Mouse (Mus musculus): ENCODE data around the gene Pecr. TPM values are rescaled to one million over a fixed set of nuclear protein-coding genes. Genes with fewer than 3 reads are reported as not detected.

Pecr gene
- polyA plus RNA-seq, 1 experiment from 2014 or later = 10.6 TPM

DNA sequence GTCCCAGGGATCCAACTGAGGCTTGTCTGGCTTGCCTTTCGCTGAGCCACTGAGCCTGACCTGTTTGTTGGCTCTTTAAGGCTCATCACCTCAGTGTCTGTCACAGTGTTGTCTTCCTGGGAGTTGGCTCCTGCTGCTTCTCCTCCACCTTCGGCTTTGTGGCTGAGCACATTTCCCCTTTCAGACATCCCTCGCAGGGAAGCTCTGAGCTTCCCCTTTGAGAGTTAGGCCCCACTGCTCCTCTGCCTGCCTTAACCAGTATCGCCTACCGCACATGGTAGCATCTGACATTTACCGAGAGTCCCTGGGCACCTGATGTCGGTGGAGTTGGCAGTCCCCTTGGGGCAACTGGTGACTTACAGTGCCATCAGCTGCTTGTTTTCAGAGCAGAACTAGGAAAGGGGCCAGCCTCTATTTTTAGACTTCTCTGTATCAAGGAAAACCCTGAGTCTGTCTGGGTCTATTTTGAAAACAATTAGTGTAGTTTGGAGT, 69.6 kb downstream of the Pecr start:
- Histone ChIP-seq H3K27ac (ENCODE audit: low read depth, low read length) (no peak overlapping the region), H3K36me3 (ENCODE audit: control insufficient read depth, insufficient read depth, low read length) (no peaks in the 10 kb centered on the region), H3K4me3 (ENCODE audit: low read length) (no peak overlapping the region), H3K9ac (ENCODE audit: low read depth, low read length) (no peak overlapping the region), H3K4me1 (ENCODE audit: control insufficient read depth, insufficient read depth, low read depth, low read length) (peaks cover 5% of the 10 kb centered on the region), H3K9me3 (ENCODE audit: control insufficient read depth, low read length) (no peaks in the 10 kb centered on the region), H3K27me3 (replicated peaks; ENCODE audit: control insufficient read depth, insufficient read depth, low read length) (no peaks in the 10 kb centered on the region), H3K4me2 (ENCODE audit: low read length) (no peak overlapping the region)
- ATAC-seq = no peak
- WGBS = 61% methylated on average over 7 of the region's 7 CpGs

DNA sequence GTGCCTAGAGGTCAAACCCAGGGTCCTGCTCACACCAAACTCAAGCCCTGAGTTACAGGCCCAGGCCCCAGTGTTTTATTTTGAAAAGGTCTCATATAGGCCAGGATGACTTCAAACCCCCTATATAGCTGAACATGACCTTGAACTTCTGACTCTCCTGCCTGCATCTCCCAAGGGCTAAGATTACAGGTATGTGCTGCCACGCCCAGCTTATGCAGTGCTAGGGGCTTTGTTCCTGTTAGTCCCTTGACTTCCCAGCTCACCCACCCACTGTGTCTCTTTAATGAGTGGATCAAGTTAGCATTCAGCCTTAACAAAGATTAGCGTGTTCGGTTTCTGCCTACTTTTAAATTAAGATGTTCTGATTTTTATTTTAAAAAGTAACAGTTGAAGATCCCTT, 70.2 kb downstream of the Pecr start:
- ATAC-seq = no peak
- no peak overlapping the region for H3K4me3 ChIP-seq (ENCODE audit: low read length)
- H3K4me2 ChIP-seq (ENCODE audit: low read length) = no peak overlapping the region
- no peaks in the 10 kb centered on the region for H3K9me3 ChIP-seq (ENCODE audit: control insufficient read depth, low read length)
- no peaks in the 10 kb centered on the region for H3K27me3 ChIP-seq (replicated peaks; ENCODE audit: control insufficient read depth, insufficient read depth, low read length)
- 89% methylated on average over 3 of the region's 3 CpGs for WGBS
- H3K36me3 ChIP-seq (ENCODE audit: control insufficient read depth, insufficient read depth, low read length) = no peaks in the 10 kb centered on the region
- H3K4me1 ChIP-seq (ENCODE audit: control insufficient read depth, insufficient read depth, low read depth, low read length) = peaks cover 5% of the 10 kb centered on the region
- no peak overlapping the region for H3K9ac ChIP-seq (ENCODE audit: low read depth, low read length)
- H3K27ac ChIP-seq (ENCODE audit: low read depth, low read length) = no peak overlapping the region

DNA sequence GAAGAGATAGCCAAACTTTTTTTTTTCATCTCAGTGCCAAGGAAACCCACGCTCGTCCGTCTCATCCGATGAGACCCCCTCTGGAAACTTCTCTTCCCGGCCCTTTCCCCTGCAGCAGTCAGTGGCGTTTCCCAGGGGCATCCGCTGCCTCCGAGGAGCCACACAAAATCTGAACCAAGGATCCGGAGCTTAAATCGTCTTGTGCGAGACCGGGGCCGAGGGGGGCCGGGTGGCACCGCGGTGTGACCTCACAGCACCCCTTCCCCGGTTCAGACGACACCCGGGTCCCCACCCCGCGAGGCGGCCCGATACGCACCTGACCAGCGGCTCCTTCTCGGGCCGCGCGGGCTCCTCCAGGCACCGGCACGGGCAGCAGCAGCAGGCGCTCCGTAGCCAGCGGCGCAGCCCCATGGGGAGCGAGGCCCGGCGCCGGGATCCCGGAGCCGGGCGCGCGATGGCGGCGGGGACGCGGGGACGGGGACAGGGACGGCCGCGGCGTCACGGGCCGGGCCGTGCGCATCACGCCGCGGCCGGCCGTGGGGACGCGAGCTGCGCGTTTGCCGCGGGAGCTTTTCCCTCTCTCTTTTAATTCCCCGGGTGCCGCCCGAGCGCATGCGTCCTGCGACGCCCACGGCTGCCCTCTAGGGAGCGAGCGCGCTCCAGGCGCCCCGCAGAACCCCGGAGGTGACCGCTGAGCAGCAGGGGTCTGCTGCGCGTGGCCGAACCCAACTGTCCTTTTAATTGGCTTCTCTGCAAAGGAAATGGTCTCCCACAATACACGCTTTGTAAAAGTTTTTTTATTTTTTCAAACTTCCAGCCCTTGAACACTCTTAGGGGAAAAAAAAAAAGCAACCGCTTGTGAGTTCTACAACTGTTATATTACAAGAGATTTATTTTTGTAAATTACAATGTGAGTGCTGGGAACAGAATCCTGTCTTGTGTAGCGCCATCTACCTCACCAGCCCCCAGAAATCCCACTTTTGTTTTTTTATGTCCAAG, 72.1 kb downstream of the Pecr start, which contains the start of gene Mreg:
Gene Mreg (minus strand): TSS at position 607 of the 999 bp plus-strand sequence.
- Histone ChIP-seq H3K4me1 (ENCODE audit: control insufficient read depth, insufficient read depth, low read depth, low read length) (peaks cover 5% of the 10 kb centered on the region), H3K9me3 (ENCODE audit: control insufficient read depth, low read length) (no peaks in the 10 kb centered on the region), H3K27ac (ENCODE audit: low read depth, low read length) (peak within 1 kb of the TSS; percentile 1; the same call in 1 of the 2 replicates), H3K4me3 (ENCODE audit: low read length) (peak within 1 kb of the TSS; percentile 66), H3K27me3 (replicated peaks; ENCODE audit: control insufficient read depth, insufficient read depth, low read length) (no peaks in the 10 kb centered on the region), H3K4me2 (ENCODE audit: low read length) (peak within 1 kb of the TSS; percentile 80), H3K36me3 (ENCODE audit: control insufficient read depth, insufficient read depth, low read length) (no peaks in the 10 kb centered on the region), H3K9ac (ENCODE audit: low read depth, low read length) (peak within 1 kb of the TSS; percentile 66)
- under 1% methylated on average over 54 of the region's 89 CpGs for WGBS
- peak; percentile 82 for ATAC-seq

DNA sequence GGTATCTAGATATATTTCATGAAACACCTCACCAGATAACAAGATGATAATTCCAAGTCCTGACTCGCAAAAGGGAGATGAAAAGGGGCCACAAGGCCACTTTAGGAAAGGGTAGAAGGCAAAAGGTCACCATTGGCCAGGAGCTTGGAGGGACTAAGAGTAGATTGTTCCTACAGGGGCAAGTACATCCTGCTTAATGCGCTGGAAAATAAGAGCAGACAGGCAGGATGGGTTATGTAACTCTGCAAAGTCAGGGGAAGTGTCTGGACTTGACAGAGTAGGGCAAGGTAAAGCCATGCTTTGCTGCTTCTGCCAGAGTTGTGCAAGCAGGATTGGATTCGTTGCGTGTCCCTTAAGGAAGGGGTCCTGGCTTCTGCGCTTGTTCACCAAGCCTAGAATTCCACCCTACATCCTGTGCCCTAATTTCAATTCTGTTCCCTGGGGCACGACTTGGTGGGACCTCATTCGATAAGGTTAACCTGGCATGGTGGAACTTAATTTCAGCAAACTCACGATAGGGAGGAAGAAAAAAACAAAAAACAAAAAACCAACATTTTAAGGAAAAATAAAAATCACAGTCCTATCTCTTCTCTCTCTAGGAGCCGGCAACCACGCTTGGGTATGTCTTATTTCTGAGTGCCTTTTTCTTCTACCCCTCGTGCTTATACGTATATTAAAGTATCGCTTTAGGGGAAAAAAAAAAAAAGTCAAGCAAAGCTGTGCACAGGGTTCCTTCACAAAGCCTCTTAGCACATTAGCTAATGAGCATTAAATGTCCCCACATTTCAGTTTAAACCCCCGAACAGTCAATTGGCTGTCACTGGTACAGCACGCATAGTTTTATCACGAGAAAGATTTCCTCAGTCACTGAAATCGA, 73.1 kb downstream of the Pecr start:
- Histone ChIP-seq H3K9ac (ENCODE audit: low read depth, low read length) (peak overlapping the region; percentile 66), H3K36me3 (ENCODE audit: control insufficient read depth, insufficient read depth, low read length) (no peaks in the 10 kb centered on the region), H3K27me3 (replicated peaks; ENCODE audit: control insufficient read depth, insufficient read depth, low read length) (no peaks in the 10 kb centered on the region), H3K4me3 (ENCODE audit: low read length) (peak overlapping the region; percentile 66), H3K4me2 (ENCODE audit: low read length) (peak overlapping the region; percentile 80), H3K27ac (ENCODE audit: low read depth, low read length) (no peak overlapping the region), H3K4me1 (ENCODE audit: control insufficient read depth, insufficient read depth, low read depth, low read length) (peaks cover 5% of the 10 kb centered on the region), H3K9me3 (ENCODE audit: control insufficient read depth, low read length) (no peaks in the 10 kb centered on the region)
- WGBS = 22% methylated on average over 17 of the region's 17 CpGs
- 0 out of 2 replicates have a peak, but pooled peaks have one; percentile 8 for ATAC-seq

Other genes starting within 250 kb of the Pecr start
- gene Mreg, start 72.0 kb downstream of the Pecr start, polyA plus RNA-seq (2015; fragmentation: Nextera tagmentation; extraction: Ambion mirVana) = 2.2 and 2.7 TPM in 2 replicates
- 34.2 and 38.7 TPM in 2 replicates for gene Tmem169, start 55 bp upstream of the Pecr start, polyA plus RNA-seq (2015; fragmentation: Nextera tagmentation; extraction: Ambion mirVana)
- gene Xrcc5, start 23.1 kb upstream of the Pecr start, polyA plus RNA-seq (2015; fragmentation: Nextera tagmentation; extraction: Ambion mirVana) = 15.9 and 17.3 TPM in 2 replicates

Measured in hindbrain, embryonic 16.5 days (tissue).